Mouse (Mus musculus): Measurements from ENCODE around the gene Med1.

- TF ChIP-seq CTCF (IDR thresholded peaks at IDR 0.05; ENCODE audit: low read depth) (no peak), EP300 (IDR thresholded peaks at IDR 0.05; ENCODE audit: low read depth) (peak; percentile 97)
Measured at GRCm38 (mm10) chr11:98202641-98203350, 9.7 kb upstream of the Med1 start, which contains the start of gene Cdk12.

Data from liver, postnatal 0 days (tissue).